Mouse (Mus musculus) hindbrain, embryonic 12.5 days (tissue): Measurements from ENCODE around the gene 9930021J03Rik. TPM values are rescaled to one million over a fixed set of nuclear protein-coding genes. Genes with fewer than 3 reads are reported as not detected.

Experiments
- ATAC-seq: fragments of 200-750 bp; cut with Nextera tagmentation; 2 replicates; pipeline ENCODE4 v1.8.0; 2017; ENCODE audit warnings: moderate TSS enrichment; ENCODE audit not compliant: low FRiP score
- H3K27ac ChIP-seq: fragments of 300-500 bp; sonication (generic); 2 replicates; pipeline ENCODE4 v1.5.1; 2016; ENCODE audit warnings: mild to moderate bottlenecking
- H3K27me3 ChIP-seq: fragments of 300-500 bp; sonication (generic); 2 replicates; pipeline ENCODE4 v1.6.1; 2016; ENCODE audit warnings: mild to moderate bottlenecking
- H3K36me3 ChIP-seq: fragments of 300-500 bp; sonication (generic); 2 replicates; pipeline ENCODE4 v1.6.1; 2016; ENCODE audit warnings: mild to moderate bottlenecking
- H3K4me1 ChIP-seq: fragments of 300-500 bp; sonication (generic); 2 replicates; pipeline ENCODE4 v1.6.1; 2016
- H3K4me2 ChIP-seq: fragments of 300-500 bp; sonication (generic); replicated peaks from 2 replicates; pipeline ENCODE4 v1.6.1; 2016; ENCODE audit warnings: mild to moderate bottlenecking
- H3K4me3 ChIP-seq: fragments of 300-500 bp; sonication (generic); 2 replicates; pipeline ENCODE4 v1.5.1; 2016; ENCODE audit warnings: mild to moderate bottlenecking
- H3K9ac ChIP-seq: fragments of 300-500 bp; sonication (generic); 2 replicates; pipeline ENCODE4 v1.6.1; 2016; ENCODE audit warnings: mild to moderate bottlenecking, moderate library complexity
- H3K9me3 ChIP-seq: fragments of 300-500 bp; sonication (generic); replicated peaks from 2 replicates; pipeline ENCODE4 v1.6.1; 2016; ENCODE audit warnings: mild to moderate bottlenecking
- WGBS: fragments of 180-500 bp; shearing (Covaris S2); methylation state at CpG from one replicate; pipeline ENCODE4 v1.1.7; 2016; 5-methylcytosine and 5-hydroxymethylcytosine counted together
- polyA plus RNA-seq: library from polyadenylated mRNA; unstranded; fragments of >200 nt; fragmentation: Nextera tagmentation; extraction: Ambion mirVana; gene quantifications from 2 replicates; pipeline ENCODE4 v1.2.1, GENCODE M21; 2016

The 9930021J03Rik gene
- polyA plus RNA-seq, 1 experiment from 2014 or later, result 8.3 TPM

DNA sequence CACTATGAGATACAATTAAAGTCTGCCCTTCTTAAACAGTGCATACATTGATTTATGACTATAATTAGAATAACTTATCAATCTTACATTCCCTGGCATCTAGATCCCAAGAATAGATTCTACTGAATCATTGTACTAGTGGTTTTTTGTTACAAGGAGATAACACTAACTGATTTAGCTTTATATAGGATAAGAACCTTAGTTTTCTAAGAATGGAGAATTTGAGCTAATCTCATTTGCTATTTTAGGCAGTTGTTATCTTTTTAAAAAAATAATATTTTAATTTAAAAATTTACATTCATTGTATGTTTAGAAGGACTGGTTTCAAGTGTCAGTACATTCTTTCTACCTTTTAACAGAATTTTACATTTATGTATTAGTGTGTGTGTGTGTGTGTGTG lies 17.8 kb downstream of the 9930021J03Rik start:
- ATAC-seq, result no peak
- Histone ChIP-seq H3K4me2 (no peak overlapping the region), H3K27ac (no peak overlapping the region), H3K4me1 (no peaks in the 10 kb centered on the region), H3K9me3 (no peaks in the 10 kb centered on the region), H3K4me3 (no peak overlapping the region), H3K9ac (no peak overlapping the region), H3K27me3 (no peaks in the 10 kb centered on the region), H3K36me3 (peaks cover 5% of the 10 kb centered on the region; the same call in 1 of the 2 replicates)

DNA sequence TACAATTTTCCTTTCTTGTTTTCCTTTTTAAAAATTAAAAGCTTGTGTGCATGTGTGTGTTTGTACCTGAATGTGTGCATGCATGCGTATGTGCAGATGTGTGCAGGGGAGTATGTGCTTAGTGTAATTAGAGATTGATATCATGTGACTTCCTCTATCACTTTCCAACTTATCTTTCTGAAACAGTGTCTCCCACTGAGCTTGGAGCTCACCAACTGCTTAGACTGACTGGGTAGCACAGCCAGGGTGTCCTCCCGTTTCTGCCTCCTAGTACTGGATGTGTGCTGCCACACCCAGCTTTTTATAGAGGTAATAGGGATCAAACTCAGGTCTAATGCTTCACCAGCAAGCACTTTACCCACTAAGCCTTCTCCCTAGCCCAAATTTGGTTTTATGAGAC lies 22.9 kb downstream of the 9930021J03Rik start:
- Histone ChIP-seq H3K4me3 (no peak overlapping the region), H3K9me3 (no peaks in the 10 kb centered on the region), H3K27me3 (no peaks in the 10 kb centered on the region), H3K4me2 (no peak overlapping the region), H3K9ac (no peak overlapping the region), H3K4me1 (no peaks in the 10 kb centered on the region), H3K27ac (no peak overlapping the region), H3K36me3 (peaks cover 5% of the 10 kb centered on the region; the same call in 1 of the 2 replicates)
- WGBS, result 94% methylated on average over 2 of the region's 2 CpGs
- ATAC-seq, result no peak

GRCm38 (mm10) chr19:29753939-29754338 lies 51.9 kb downstream of the 9930021J03Rik start:
- Histone ChIP-seq H3K27me3 (no peaks in the 10 kb centered on the region), H3K27ac (no peak overlapping the region), H3K4me3 (no peak overlapping the region), H3K4me1 (no peaks in the 10 kb centered on the region), H3K36me3 (peaks cover 4% of the 10 kb centered on the region; the same call in 1 of the 2 replicates), H3K9me3 (no peaks in the 10 kb centered on the region), H3K4me2 (no peak overlapping the region), H3K9ac (no peak overlapping the region)
- WGBS, result 91% methylated on average over 2 of the region's 2 CpGs
- no peak for ATAC-seq

DNA sequence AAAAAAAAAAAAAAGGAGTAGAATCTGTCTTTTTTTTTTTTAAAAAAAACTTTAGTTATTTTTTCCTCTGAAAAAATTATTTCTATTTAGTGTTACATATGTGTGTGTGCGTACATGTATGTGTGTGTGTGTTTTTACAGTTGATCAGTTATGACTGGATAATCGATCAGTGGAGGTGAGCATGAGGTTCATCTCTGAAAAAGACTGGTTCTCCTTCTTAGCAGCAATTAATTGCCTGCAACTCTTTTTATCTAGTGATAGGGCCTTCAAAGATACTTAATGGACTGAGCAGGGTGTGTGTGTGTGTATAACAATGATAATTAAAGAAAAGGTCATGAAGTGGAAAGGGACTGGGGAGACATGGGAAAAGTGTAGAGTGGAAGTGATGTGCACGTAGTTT lies 54.8 kb downstream of the 9930021J03Rik start:
- Histone ChIP-seq H3K4me2 (no peak overlapping the region), H3K27ac (no peak overlapping the region), H3K27me3 (no peaks in the 10 kb centered on the region), H3K36me3 (peaks cover 4% of the 10 kb centered on the region; the same call in 1 of the 2 replicates), H3K4me3 (no peak overlapping the region), H3K9ac (no peak overlapping the region), H3K9me3 (no peaks in the 10 kb centered on the region), H3K4me1 (no peaks in the 10 kb centered on the region)
- no peak for ATAC-seq
- WGBS, result 90% methylated on average over 3 of the region's 3 CpGs

- Histone ChIP-seq H3K27ac (no peak overlapping the region), H3K4me1 (no peaks in the 10 kb centered on the region), H3K4me2 (no peak overlapping the region), H3K9ac (no peak overlapping the region), H3K9me3 (no peaks in the 10 kb centered on the region), H3K4me3 (no peak overlapping the region), H3K27me3 (no peaks in the 10 kb centered on the region), H3K36me3 (no peaks in the 10 kb centered on the region)
- 92% methylated on average over 5 of the region's 5 CpGs for WGBS
- ATAC-seq, result no peak
Measured at GRCm38 (mm10) chr19:29743531-29743930, 62.3 kb downstream of the 9930021J03Rik start.

- no peak overlapping the region for H3K4me3 ChIP-seq
- no peak overlapping the region for H3K9ac ChIP-seq
- no peak overlapping the region for H3K27ac ChIP-seq
- H3K36me3 ChIP-seq, result no peaks in the 10 kb centered on the region
- no peak for ATAC-seq
- no peak overlapping the region for H3K4me2 ChIP-seq
- no peaks in the 10 kb centered on the region for H3K4me1 ChIP-seq
- WGBS, result 100% methylated on average over 1 of the region's 1 CpGs
- H3K9me3 ChIP-seq, result no peaks in the 10 kb centered on the region
- H3K27me3 ChIP-seq, result no peaks in the 10 kb centered on the region
Measured at GRCm38 (mm10) chr19:29740661-29741060, 65.1 kb downstream of the 9930021J03Rik start.

DNA sequence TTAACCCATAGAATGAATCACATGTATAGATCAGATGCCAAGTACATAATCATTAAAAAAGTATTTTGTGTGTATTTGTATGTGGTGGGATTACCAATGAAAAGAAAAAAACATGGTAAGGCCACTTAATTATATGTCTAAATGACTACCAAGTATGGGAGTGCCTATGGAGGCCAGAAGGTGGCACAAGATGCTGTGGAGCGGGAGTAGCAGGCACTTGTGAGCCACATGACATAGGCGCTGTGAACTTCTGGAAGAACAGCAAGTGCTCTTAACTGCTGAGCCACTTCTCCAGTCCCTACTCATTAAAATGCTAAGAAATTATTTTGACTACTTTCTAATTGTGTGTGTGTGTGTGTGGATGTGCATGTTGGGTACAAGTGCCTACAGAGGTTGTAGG lies 66.2 kb downstream of the 9930021J03Rik start:
- ATAC-seq, result no peak
- Histone ChIP-seq H3K4me1 (no peaks in the 10 kb centered on the region), H3K36me3 (no peaks in the 10 kb centered on the region), H3K4me3 (no peak overlapping the region), H3K9me3 (no peaks in the 10 kb centered on the region), H3K27me3 (no peaks in the 10 kb centered on the region), H3K27ac (no peak overlapping the region), H3K4me2 (no peak overlapping the region), H3K9ac (no peak overlapping the region)
- WGBS, result 84% methylated on average over 2 of the region's 2 CpGs

DNA sequence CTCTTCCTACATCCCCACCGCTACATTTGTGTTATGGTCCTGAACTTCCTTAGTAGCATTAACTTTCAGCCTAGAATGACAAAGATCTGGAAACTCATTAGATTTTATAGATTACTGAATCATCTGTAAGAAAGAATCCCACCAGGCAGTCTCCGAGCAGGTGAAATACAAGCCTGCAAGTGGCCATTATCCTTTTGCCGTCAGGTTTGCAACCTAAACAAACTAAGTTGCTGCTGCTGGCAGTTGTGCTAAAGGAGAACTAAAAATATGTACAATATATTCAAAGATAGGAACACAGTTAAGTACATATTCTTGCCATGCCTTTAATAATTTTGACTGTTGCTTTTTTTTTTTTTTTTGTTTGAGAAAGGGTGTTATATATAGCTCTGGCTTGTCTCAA lies 70.4 kb downstream of the 9930021J03Rik start:
- ATAC-seq, result no peak
- H3K4me3 ChIP-seq, result no peak overlapping the region
- no peak overlapping the region for H3K27ac ChIP-seq
- no peaks in the 10 kb centered on the region for H3K27me3 ChIP-seq
- H3K4me2 ChIP-seq, result no peak overlapping the region
- H3K4me1 ChIP-seq, result no peaks in the 10 kb centered on the region
- H3K9ac ChIP-seq, result no peak overlapping the region
- WGBS, result 88% methylated on average over 3 of the region's 3 CpGs
- H3K9me3 ChIP-seq, result no peaks in the 10 kb centered on the region
- H3K36me3 ChIP-seq, result no peaks in the 10 kb centered on the region

- ATAC-seq, result no peak
- Histone ChIP-seq H3K27me3 (no peaks in the 10 kb centered on the region), H3K4me1 (no peaks in the 10 kb centered on the region), H3K4me3 (no peak overlapping the region), H3K4me2 (no peak overlapping the region), H3K27ac (no peak overlapping the region), H3K9me3 (no peaks in the 10 kb centered on the region), H3K9ac (no peak overlapping the region), H3K36me3 (peaks cover 41% of the 10 kb centered on the region)
- 95% methylated on average over 3 of the region's 3 CpGs for WGBS
Measured at GRCm38 (mm10) chr19:29718476-29718875, 87.3 kb downstream of the 9930021J03Rik start.

- Histone ChIP-seq H3K36me3 (peaks cover 41% of the 10 kb centered on the region), H3K27me3 (no peaks in the 10 kb centered on the region), H3K27ac (no peak overlapping the region), H3K4me1 (no peaks in the 10 kb centered on the region), H3K4me3 (no peak overlapping the region), H3K9ac (no peak overlapping the region), H3K9me3 (no peaks in the 10 kb centered on the region), H3K4me2 (no peak overlapping the region)
- no peak for ATAC-seq
- 87% methylated on average over 3 of the region's 3 CpGs for WGBS
Measured at GRCm38 (mm10) chr19:29717854-29718253, 87.9 kb downstream of the 9930021J03Rik start.

- Histone ChIP-seq H3K36me3 (peaks cover 25% of the 10 kb centered on the region), H3K27ac (no peak overlapping the region), H3K4me2 (no peak overlapping the region), H3K4me3 (no peak overlapping the region), H3K27me3 (no peaks in the 10 kb centered on the region), H3K9me3 (no peaks in the 10 kb centered on the region), H3K9ac (no peak overlapping the region), H3K4me1 (0 out of 2 replicates have a peak, but pooled peaks cover 2% of the 10 kb centered on the region)
- no peak for ATAC-seq
- 87% methylated on average over 4 of the region's 4 CpGs for WGBS
Measured at GRCm38 (mm10) chr19:29713451-29713850, 92.3 kb downstream of the 9930021J03Rik start.

DNA sequence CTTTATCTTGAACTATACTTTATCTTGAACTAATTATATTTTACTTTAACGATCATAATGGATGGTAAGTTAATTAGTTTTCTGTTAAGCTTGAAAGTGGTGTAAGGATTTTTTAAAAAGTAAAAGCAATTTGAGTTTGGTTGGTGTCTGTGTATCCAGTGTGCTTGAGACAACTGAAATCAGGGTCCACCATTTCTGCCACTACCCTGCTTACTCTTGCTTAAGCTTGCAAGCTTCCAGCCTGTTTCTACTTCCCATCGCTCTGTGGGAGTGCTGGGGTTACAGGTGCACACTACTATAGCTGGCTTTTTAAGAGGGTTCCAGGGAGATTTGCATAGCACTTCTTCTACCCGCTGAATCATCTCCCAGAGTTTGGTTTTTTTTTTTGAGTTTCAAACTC lies 96.3 kb downstream of the 9930021J03Rik start:
- 0 out of 2 replicates have a peak, but pooled peaks cover 2% of the 10 kb centered on the region for H3K4me1 ChIP-seq
- WGBS, result 79% methylated on average over 3 of the region's 3 CpGs
- H3K36me3 ChIP-seq, result no peaks in the 10 kb centered on the region
- no peak for ATAC-seq
- H3K27ac ChIP-seq, result no peak overlapping the region
- H3K4me2 ChIP-seq, result no peak overlapping the region
- H3K9me3 ChIP-seq, result no peaks in the 10 kb centered on the region
- no peak overlapping the region for H3K4me3 ChIP-seq
- H3K27me3 ChIP-seq, result no peaks in the 10 kb centered on the region
- no peak overlapping the region for H3K9ac ChIP-seq

DNA sequence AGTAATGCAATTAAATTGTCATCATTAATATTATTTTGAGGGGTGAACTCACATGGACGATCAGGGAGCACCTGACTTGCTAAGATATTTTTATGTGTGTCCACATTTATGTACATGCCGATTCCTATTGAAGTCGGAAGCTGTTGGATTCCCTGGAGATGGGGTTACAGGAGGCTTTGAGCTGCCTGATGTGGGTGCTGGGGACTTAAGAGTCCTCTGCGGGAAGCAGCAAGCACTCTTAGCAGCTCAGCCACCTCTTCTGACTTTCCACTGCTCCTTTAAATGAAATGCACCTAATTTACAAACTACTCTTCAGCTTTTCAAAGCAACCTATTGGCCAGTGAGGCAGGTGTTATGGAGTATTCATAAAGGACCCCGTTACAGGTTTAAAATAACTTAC lies 97.3 kb downstream of the 9930021J03Rik start:
- Histone ChIP-seq H3K4me1 (0 out of 2 replicates have a peak, but pooled peaks cover 2% of the 10 kb centered on the region), H3K9me3 (no peaks in the 10 kb centered on the region), H3K27ac (no peak overlapping the region), H3K9ac (no peak overlapping the region), H3K36me3 (no peaks in the 10 kb centered on the region), H3K4me2 (no peak overlapping the region), H3K4me3 (no peak overlapping the region), H3K27me3 (no peaks in the 10 kb centered on the region)
- ATAC-seq, result no peak
- 66% methylated on average over 5 of the region's 5 CpGs for WGBS
